Mouse (Mus musculus) adrenal gland, postnatal 14 days (tissue): ENCODE results near the gene Pcgf2. TPM values are rescaled to one million over a fixed set of nuclear protein-coding genes. Genes with fewer than 3 reads are reported as not detected.
A peak's percentile ranks its signal among the peaks of the same experiment; 100 is the strongest.

Experiments
- DNase-seq: peaks from one replicate; pipeline ENCODE4 v3.0.0; 2021; ENCODE audit warnings: mixed read lengths
- total RNA-seq: library from RNA; stranded (reverse); gene quantifications from 2 replicates; pipeline ENCODE4 v1.2.3, GENCODE M21; 2021

Gene Pcgf2
- total RNA-seq, 1 experiment from 2014 or later, result 28.1 TPM

DNA sequence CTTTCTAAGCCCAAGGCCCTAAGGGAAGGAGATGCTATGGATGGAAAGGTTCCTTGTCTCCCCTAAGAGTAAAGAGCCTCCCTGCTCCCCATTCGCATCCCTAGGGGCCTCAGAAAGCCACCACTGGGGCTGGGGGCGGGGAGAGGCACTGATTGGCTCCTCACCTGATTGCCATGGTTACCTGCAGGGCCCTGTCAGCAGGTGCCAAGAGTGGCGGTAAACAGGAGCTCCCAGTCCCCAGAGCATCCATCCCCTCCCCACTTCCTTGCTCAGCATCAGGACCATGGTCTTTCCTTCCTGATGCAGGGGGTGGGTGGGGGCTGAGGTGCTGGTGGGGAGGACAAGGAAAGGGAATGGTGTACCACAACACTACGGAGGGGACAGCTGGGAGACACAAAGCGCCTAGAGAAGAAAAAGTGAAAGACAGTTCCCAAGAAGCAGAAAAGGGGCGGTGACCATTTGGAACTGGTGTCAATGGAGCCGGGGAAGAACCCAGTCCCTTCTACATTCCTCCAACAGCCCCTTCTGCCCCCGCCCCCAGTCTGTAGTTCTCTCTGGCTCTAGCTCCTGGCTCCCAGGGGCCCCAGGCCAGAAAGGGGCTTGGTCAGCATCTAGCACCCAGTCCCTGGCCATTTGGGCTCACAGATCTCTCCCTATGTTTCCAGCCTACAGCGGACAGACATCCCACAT lies 4.4 kb downstream of the Pcgf2 start:
- DNase-seq, result no peak

DNA sequence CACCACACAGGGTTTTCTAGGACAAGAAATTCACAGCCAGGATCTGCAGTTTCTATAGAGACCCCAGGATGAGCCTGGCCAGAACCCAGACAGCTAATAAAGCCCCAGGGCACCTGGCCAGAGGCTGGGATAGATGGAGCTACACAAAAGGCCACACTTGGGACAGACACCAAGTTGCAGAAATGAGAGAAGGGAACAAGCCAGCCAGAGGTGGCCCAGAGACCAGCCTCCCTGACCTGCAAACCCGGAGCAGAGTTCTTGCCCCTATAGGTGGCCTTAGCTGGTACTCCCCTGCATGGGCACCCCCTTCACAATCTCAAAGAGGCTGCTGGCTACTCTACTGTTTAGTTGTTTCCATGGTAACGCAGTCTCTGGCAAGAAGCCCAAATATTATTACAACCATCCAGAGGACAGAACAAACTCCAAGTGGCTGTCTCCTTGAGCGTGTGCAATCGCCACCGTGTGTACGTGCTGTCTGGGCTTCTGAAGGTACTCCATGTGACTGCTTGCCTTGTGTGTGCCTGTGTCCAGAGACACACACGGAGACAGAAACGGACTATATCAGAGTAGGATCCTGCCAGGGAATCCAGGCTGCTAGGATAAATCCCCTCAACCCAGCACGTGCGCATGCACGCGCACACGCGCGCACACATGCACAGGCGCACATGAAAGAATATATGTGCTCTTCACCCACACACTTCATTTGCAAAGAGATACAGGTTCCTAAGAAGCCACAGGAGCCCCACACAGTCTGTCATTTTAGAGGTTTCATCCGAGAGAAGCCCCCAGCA lies 5.2 kb downstream of the Pcgf2 start:
- peak; percentile 75 for DNase-seq

DNA sequence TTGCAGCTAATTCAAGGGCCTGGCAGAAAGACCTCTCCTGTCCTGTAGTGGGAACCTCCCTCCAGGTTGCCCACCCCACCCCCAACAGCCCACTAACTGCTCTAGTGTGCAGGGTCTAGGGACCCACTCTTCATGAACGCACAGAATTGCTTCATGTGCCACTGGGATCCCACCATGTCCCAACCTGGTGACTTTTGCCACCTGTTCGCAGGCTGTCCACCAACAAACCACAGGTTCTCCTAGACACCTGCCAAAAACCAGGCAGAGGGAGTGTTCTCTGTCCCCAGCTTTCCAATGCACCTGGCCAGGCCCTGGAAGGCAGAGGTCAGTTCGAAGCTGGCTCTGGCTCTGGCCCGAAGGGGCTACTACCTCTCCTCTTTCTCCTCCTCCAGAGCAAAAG lies 5.9 kb downstream of the Pcgf2 start:
- no peak for DNase-seq

DNA sequence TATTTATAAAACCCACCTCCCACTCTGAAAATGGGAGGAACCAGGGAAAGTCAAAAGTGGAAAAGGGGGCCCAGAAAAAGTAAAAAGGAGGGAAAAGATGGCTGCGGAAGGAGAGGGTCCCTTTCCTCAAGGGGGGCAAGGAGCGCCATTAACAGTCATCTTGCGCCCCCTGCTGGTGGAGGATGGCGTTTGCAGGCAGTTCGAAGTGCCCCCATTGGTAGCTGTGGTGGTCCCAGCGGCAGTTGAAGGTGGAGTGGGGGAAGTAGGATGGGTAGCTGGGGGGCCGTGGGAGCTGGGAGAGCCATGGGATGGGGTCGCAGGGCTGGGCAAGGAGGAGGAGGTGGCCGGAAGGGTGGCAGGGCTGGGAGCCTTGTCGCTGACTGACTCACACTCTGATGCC lies 10.4 kb downstream of the Pcgf2 start:
- peak; percentile 80 for DNase-seq

DNA sequence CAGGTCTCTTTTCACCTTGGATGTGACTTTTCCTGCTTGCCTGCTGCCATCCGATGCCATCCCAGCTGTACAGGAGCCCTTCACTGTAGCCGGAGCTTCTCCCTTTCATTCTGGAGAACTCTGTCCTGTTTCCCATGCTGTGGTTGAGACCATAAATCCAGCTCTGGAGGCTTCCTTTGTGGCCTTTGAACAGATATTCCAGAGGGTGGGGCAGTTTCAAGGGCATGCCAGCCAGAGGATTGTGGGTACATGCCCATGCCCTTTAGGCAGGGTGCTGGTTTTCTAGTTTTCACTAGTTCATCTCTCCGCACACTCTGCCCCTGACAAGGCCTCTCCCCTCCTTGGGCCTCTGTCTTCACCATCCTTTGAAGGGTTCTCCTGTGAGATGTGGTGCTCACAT lies 13.2 kb downstream of the Pcgf2 start:
- DNase-seq, result peak; percentile 65

DNA sequence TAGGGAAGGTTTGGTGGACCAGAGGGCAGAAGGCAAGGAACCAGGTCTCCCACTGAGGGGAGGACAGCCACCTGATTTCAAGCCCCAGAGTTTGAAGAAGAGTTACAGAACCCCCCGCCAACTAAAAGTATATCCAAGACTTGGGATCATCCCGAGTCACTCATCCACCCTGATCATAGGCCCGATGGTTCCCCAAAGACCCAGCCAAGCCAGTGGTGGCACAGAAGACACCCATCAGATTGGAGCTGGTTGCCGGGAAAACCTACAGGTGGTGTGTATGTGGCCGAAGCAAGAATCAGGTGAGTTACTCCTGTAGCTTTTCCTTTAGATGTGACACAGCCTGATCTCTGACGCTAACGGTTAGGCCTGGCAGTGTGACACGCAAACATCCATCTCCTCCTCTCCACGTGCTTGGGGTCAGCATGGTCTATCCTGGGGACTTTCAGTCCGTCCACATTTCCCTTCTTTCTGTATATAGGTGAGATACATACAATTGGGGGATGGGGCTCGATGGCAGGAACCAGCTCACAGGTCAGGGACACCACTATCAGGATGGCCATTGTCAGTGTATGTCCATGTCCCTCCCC lies 13.9 kb downstream of the Pcgf2 start:
- no peak for DNase-seq

DNA sequence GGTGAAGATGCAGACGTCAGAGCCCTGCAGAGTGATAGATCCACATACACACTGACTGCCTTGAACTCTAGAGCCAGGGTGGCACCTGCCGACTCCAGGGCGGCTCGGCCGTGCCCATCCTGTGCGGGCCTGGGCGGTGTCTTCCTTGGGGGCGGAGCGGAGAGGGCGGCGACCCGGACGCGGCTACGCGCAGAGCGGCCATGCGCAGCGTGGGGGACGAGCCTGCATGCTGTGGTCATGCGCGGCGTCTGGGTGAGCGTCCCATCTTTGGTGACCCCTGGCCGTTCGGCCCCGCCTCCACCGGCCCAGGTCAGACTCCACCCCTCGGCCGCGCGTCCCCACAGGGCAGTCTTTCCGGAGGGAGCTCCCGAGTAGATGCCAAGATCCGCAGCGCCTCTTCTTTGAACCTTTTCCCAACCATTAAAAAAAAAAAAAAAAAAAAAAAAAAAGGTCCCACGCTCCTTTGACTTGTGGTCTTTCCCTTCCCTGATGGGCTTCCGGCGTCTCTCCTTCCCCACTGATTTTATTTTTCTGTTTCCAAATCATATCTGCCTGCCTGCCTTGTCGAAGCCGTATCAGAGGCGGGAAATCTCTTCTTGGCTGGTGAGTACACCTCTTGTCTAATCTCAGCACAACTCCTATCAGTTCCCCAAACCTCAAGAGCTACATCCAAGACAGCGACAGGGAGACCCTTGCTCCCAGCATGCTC lies 14.5 kb downstream of the Pcgf2 start, which contains the start of gene Cisd3:
Gene Cisd3 (plus strand): TSS at position 214 of the 709 bp plus-strand sequence.
- DNase-seq, result peak; percentile 98

DNA sequence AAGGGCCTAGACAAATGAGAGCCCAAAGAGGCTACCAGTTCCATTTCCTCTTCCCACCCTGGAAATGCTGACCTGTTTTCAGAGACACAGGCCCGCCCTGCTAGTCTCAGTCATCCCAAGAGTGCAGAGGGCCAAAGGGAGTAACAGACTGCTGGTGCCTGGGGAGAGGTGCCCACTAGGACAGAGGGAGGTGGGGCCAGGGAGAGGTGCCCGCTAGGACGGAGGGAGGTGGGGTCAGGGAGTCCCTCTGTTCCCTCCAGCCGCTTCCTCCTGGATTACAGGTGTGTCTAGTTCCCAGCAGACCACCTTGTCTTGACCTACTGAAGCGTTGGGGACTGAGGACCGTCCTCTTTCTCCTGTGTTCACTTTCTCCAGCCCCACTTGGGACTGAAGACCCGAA lies 15.5 kb downstream of the Pcgf2 start:
- DNase-seq, result peak; percentile 59

DNA sequence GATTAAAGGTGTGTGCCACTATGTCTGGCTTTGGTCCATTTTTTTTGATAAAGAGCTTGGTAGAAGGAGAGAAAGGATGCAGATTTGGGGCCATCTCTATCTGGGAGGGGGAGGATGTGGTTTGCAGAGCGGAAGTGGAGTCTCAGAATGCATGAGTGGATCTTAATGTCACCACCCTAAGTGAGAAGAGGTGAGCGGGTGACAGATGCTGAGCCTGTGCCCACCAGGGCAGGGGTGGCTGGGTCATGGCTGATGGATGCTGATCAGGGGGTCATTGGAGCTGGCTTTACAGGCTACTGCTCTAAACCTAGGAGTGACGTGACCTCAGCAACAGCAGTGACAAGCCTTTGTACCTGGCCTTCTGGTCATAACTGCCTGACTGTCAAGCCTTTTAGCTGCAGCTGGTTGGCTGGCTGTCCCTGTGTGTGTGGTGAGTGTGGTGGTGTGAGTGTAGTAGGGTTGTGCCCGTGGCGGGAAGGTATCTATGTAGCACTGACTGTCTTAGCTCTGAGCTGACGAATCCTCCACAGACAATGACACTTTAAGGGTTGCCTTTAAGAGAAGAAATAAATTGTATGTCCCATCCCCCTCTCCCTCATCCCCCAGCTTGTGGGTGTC lies 16.1 kb downstream of the Pcgf2 start:
- peak; percentile 34 for DNase-seq

DNA sequence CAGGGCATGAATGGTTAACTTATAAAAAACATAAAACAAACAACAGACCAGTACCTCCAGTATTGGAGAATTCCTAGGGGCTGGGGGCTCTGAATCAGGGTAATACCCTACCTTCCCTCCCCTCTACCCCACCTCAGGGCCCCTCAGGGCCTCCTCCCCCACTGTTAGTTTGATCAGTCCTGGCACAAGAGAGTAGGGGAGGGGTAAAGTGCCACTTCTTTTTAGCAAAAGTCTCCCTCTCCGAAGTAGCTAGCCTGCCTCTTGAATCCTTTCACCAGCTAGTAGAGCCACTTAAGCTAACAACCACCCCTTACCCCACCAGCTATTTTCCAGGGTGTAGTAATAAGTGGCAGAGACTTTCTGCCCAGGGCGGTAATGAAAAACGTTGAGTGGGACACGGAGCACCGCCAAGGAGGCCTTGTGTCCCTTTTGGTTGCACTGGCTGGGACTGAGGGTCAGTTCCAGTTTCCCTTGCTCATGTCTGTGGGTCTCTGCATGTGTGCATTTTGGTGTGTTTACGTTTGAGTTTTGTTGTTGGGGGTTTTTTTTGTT lies 17.7 kb downstream of the Pcgf2 start:
- DNase-seq, result no peak

DNA sequence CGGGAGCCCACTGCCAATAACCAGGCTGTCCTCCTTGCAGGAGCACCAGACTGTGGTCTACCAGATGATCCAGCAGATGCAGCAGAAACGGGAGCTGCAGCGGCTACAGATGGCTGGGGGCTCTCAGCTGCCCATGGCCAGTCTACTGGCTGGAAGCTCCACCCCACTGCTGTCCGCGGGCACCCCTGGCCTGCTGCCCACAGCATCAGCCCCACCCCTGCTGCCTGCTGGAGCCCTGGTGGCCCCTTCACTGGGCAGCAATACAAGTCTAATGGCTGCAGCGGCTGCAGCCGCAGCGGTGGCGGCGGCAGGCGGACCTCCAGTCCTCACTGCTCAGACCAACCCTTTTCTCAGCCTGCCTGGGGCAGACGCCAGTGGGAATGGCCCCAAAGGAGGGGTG lies 19.9 kb downstream of the Pcgf2 start:
- peak; percentile 59 for DNase-seq

DNA sequence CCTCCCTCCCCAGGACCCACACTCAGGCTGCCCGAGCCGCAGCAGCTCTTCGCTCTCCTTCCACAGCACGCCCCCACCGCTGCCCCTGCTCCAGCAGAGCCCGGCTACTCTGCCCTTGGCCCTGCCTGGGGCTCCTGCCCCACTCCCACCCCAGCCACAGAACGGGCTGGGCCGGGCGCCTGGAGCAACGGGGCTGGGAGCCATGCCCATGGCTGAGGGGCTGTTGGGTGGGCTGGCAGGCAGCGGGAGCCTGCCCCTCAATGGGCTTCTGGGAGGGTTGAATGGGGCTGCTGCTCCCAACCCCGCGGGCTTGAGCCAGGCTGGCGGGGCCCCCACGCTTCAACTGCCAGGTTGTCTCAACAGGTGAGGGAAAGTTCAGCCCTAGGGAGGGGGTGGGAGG lies 22.0 kb downstream of the Pcgf2 start:
- DNase-seq, result no peak

DNA sequence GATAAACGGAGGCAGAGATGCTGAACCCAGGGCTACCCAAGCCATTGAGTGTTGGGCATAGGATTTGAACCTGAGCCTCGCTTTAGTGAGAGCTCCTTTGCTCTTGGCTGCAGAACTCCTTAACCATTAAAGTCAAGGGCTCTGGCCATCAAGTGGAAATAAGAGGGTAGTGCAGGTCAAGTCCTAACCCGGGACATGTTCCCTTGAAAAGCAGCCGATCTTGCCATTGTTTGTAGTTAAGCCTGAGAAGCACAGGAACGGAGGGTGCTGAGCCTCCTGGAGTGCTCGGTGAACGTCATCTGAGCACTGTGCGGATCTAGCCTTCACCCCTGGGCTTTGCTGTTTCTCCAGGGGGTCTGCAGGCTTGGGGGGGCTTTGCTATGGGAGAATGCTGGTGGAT lies 22.5 kb downstream of the Pcgf2 start:
- no peak for DNase-seq

DNA sequence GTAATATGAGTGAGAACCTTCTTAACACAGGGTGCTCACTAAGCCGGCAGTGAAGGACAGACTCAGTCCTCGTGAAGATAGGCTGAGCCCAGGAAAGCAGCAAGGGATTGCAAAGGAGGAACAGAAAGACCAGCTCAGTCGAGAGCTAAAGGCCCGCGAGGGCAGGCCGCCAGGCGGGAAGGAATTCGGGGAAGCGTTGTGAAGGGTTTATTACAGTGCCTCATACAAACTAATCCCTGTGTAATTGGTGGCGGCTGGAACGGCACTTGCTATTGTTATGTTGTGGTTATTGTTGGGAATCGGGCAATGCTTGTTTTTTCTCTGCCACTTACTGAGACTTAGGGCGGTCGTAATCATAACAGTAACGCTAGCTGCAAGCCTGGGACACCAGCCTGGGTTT lies 22.9 kb downstream of the Pcgf2 start:
- DNase-seq, result no peak

DNA sequence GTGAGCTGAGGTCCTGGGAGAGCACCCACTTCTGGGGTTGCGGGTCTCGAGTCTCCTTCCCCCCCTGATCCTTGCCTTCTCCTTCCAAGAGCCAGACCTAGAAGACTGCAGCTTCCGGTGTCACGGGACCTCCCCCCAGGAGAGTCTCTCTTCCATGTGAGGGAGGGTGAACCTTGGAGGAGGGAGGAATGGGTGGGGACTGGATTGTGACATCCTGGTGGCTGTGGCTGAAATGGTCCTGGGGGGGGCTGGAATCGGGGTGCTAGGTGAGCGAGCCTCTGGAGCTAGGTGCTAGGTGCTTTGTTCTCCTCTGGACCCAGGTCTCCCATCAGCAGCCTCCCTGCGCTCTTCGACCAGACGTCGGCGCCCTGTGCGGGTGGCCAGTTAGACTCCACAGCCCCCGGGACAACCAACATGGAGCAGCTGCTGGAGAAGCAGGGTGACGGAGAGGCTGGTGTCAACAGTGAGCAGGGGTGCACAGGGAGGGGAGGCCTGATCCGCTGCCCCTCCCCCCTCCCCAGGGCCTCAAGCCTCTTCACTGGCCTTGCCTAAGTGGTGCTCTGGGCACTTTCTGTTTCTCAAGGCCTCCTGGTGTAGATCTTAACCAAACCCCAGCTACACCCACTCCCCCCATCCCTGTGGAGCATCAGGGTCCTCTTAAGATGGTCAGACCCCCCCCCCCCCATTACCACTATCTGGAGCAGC lies 24.1 kb downstream of the Pcgf2 start:
- no peak for DNase-seq

DNA sequence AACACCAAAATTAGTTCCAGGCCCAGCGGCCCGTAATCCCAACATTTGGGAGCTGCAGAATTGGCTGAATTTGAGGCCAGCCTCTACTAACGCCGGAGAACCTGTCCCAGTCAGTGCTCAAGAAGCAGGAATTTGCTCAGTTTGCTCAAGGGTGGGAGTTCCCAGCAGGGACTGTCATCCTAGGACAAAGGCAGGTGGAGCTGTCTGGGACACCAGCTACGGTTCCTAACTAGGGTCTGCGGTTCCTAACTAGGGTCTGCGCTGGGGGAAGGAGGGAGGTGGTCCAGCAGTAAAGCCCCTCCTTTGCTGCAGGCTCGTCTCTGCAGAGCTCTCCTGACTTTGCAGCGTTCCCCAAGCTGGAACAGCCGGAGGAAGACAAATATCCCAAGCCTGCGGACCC lies 27.1 kb downstream of the Pcgf2 start:
- no peak for DNase-seq

DNA sequence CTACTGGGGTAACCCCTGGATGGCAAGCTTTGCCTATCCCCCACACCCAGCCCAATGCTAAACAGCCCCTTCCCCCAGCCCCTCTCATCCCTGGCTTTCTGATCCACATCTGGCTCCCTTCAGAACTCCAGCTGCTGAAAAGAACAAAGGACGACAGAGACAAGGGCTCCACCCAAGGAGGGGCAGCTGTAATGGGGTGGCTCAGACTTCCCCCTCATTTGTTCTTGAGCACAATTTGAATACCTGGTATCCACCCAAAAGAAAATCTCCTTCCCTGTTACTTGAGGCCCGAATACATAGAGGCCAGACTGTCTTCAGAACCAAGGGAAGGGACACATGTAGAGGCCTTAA lies 29.1 kb downstream of the Pcgf2 start:
- DNase-seq, result no peak

DNA sequence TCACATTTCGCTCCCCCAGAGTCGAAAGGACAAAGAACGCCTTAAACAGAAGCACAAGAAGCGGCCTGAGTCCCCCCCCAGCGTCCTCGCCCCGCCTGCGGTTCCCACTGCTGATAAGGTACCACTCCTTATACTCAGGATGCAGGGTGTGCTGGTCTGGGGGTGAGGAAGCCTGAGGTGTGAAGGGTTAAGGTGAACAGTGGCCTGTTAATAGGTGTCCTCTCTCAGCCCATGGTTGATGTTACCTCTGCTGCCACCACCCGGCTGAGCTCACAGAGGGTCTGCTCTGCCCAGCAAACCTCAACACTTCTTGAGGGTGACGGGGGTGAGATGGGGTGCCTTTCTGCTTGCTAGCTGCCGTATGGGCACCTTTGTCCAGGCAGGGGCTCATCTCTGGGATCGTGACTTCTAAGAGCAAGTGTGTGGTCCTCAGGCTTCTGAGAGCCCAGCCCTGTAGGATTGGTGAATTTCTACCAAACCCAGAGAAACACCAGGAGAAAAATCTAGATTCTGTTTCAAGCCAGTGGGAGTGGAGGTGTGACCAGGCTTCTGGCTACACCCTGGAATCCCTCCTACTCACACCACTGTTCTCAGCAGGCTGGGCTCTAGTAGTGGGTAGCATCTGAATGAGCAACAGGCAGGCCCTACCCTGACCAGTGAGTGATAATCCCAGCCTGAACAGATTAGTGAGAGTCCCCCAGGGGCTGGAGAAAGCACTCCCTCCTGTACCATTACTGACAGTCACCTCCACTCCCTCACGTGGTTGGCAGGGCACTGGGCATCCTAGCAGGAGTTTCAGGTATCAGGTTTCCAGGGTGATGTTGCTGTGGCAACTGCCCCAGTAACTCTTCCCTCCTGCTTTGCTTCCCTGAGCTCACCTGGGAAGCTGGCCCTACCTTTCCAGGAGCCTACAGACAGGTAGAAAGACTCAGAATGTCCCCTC lies 29.8 kb downstream of the Pcgf2 start:
- no peak for DNase-seq

DNA sequence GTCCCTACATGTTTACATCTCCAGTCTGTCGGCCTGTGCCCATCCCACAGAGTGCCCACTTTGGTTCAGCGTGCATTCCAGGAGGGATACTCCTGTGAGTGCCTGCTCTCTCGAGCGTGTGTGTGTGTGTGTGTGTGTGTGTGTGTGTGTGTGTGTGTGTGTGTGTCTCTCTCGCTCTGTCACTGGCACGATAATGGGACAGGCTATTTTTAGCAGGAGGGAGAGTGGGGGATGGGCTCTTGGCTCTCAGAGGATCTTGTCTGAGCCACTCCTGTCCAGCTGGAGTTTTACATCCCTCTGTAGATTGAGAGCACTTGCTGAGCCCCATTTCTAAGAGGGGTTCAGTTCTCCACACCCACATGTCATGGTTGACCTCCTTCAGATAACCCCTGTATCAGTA lies 30.5 kb downstream of the Pcgf2 start:
- peak; percentile 73 for DNase-seq

DNA sequence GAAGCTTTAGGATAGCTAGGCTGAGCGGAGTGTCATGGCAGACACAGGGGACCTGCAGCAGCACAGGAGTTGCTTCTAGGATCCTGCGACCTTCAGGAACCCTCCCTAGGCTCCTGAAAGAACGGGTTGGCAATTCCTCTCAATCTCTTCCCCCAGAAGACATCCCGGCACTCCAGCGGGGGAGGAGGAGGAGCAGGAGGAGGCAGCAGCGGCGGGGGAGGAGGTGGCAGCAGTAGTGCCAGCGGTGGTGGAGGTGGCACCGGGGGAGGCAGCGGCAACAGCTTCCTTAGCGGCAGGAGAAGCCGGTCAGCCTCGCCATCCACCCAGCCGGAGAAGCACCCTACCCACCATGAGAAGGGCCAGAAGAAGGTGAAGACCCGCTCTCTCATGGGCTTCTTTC lies 31.0 kb downstream of the Pcgf2 start:
- DNase-seq, result peak; percentile 57
